Mouse (Mus musculus) lung, postnatal 0 days (tissue): ENCODE data around the gene Col4a1.

Experiments used
- CTCF ChIP-seq: IDR thresholded peaks from 2 replicates; pipeline ENCODE4 v1.5.1; 2016; ENCODE audit warnings: antibody characterized with exemption, mild to moderate bottlenecking
- EP300 ChIP-seq: IDR thresholded peaks from 2 replicates; pipeline ENCODE4 v1.6.1; 2016; ENCODE audit warnings: antibody characterized with exemption, mild to moderate bottlenecking, control low read depth

GRCm38 (mm10) chr8:11310049-11310448, 2.6 kb downstream of the Col4a1 start:
- TF ChIP-seq CTCF = no peak
- TF ChIP-seq EP300 = no peak
